In genomic region chr5:77265671-77266065, GRCm38 (mm10) we compare ENCODE assay signal across 8 mouse cellular contexts. TPM values are rescaled to one million over a fixed set of nuclear protein-coding genes. Genes with fewer than 3 reads are reported as not detected.
DNase-seq lines count a peak whose midpoint lies in the region; ATAC-seq and TF ChIP-seq lines count a peak whose summit lies in the region.

No protein-coding gene starts in this region.

- intact Hi-C loops in gastrocnemius, adult 2 months (cut with DNase I): loop anchor here (5.0 kb wide), 1 partner anchor 42 kb away; no protein-coding TSS in a partner anchor
- intact Hi-C loops in left cerebral cortex, postnatal 25 days (cut with DNase I): no loop called here

- peak overlapping the region; percentile 90 for H3K27ac ChIP-seq in gastrocnemius, adult 2 months
- peak overlapping the region; percentile 84 for H3K27ac ChIP-seq in hindbrain, embryonic 15.5 days (replicated peaks)

- H3K9ac ChIP-seq in hindbrain, embryonic 15.5 days: peak overlapping the region; percentile 74

- peak overlapping the region; percentile 71 for H3K4me2 ChIP-seq in hindbrain, embryonic 15.5 days

- DNase-seq in ZHBTc4 (ENCODE audit: low read depth, low spot score): peak; percentile 84
- DNase-seq in cerebellum, postnatal 4 days (ENCODE audit: low spot score in 2 of 2): peak; percentile 37 to 42
- DNase-seq in gastrocnemius, adult 2 months: peak; percentile 84
- DNase-seq in left cerebral cortex, postnatal 25 days (ENCODE audit: low spot score in 2 of 2): peak; percentile 14 to 42
- DNase-seq in right cerebral cortex, postnatal 14 days: peak; percentile 58
- DNase-seq in urinary bladder, postnatal 36 days (ENCODE audit: low spot score in 2 of 2): peak; percentile 45 to 75

- TF ChIP-seq CTCF in gastrocnemius, adult 2 months (IDR thresholded peaks at IDR 0.05): no peak

- H3K27me3 ChIP-seq in hindbrain, embryonic 15.5 days: no peaks in the 10 kb centered on the region
- no peaks in the 10 kb centered on the region for H3K27me3 ChIP-seq in megakaryocyte, embryonic 14.5 days (replicated peaks)

- peaks cover 16% of the 10 kb centered on the region for H3K4me1 ChIP-seq in hindbrain, embryonic 15.5 days (replicated peaks)
- peaks cover 31% of the 10 kb centered on the region for H3K4me1 ChIP-seq in megakaryocyte, embryonic 14.5 days

- 0% methylated on average over 27 of the region's 53 CpGs for WGBS in hindbrain, embryonic 15.5 days

- H3K36me3 ChIP-seq in hindbrain, embryonic 15.5 days: no peaks in the 10 kb centered on the region
- peaks cover 28% of the 10 kb centered on the region for H3K36me3 ChIP-seq in megakaryocyte, embryonic 14.5 days (replicated peaks; ENCODE audit: low read length)

- peak overlapping the region; percentile 96 for H3K4me3 ChIP-seq in gastrocnemius, adult 2 months
- peak overlapping the region; percentile 89 for H3K4me3 ChIP-seq in hindbrain, embryonic 15.5 days
- peak overlapping the region; percentile 96 for H3K4me3 ChIP-seq in megakaryocyte, embryonic 14.5 days (replicated peaks)

- ATAC-seq in hindbrain, embryonic 15.5 days (ENCODE audit: low FRiP score, low read depth): peak; percentile 85

- H3K9me3 ChIP-seq in hindbrain, embryonic 15.5 days: no peaks in the 10 kb centered on the region
- no peaks in the 10 kb centered on the region for H3K9me3 ChIP-seq in megakaryocyte, embryonic 14.5 days

RNA-seq across cellular contexts. Expression of gene Rest, which starts 0.4 kb away (rescaled TPM):
- total RNA-seq in gastrocnemius, adult 2 months (2021): 1 to 10 TPM; 7.8 to 9.2 TPM
- polyA plus RNA-seq in hindbrain, embryonic 15.5 days (2015; fragmentation: Nextera tagmentation; extraction: Ambion mirVana): 6.8 and 7.1 TPM in 2 replicates
- 1 to 10 TPM; 3.6 to 3.9 TPM for total RNA-seq in left cerebral cortex, postnatal 25 days (2021)
- 3.7 and 6.7 TPM in 2 replicates for polyA plus RNA-seq in megakaryocyte, embryonic 14.5 days (2012; ENCODE audit: insufficient read depth, low replicate concordance)

RNA-seq across cellular contexts. Expression of gene Noa1, which starts 44.2 kb away (rescaled TPM):
- total RNA-seq in gastrocnemius, adult 2 months (2021): 10 to 100 TPM; 12.8 to 20.4 TPM
- polyA plus RNA-seq in hindbrain, embryonic 15.5 days (2015; fragmentation: Nextera tagmentation; extraction: Ambion mirVana): 35.0 and 35.6 TPM in 2 replicates
- total RNA-seq in left cerebral cortex, postnatal 25 days (2021): 10 to 100 TPM; 25.7 to 27.7 TPM
- 14.4 and 14.9 TPM in 2 replicates for polyA plus RNA-seq in megakaryocyte, embryonic 14.5 days (2012; ENCODE audit: insufficient read depth, low replicate concordance)

RNA-seq across cellular contexts. Expression of gene Polr2b, which starts 44.3 kb away (rescaled TPM):
- 10 to 100 TPM; 26.3 to 30.2 TPM for total RNA-seq in gastrocnemius, adult 2 months (2021)
- 56.8 and 57.9 TPM in 2 replicates for polyA plus RNA-seq in hindbrain, embryonic 15.5 days (2015; fragmentation: Nextera tagmentation; extraction: Ambion mirVana)
- total RNA-seq in left cerebral cortex, postnatal 25 days (2021): 10 to 100 TPM; 43.3 to 44.9 TPM
- polyA plus RNA-seq in megakaryocyte, embryonic 14.5 days (2012; ENCODE audit: insufficient read depth, low replicate concordance): 0.39 and 1.0 TPM in 2 replicates

RNA-seq across cellular contexts. Expression of gene Spink2, which starts 54.4 kb away (rescaled TPM):
- total RNA-seq in gastrocnemius, adult 2 months (2021): not detected
- polyA plus RNA-seq in hindbrain, embryonic 15.5 days (2015; fragmentation: Nextera tagmentation; extraction: Ambion mirVana): 0.90 and 1.3 TPM in 2 replicates
- not detected for total RNA-seq in left cerebral cortex, postnatal 25 days (2021)
- not detected in 2 replicates for polyA plus RNA-seq in megakaryocyte, embryonic 14.5 days (2012; ENCODE audit: insufficient read depth, low replicate concordance)

Comparison
In these comparisons a context has a peak if more than half of its experiments do, and no peak if none do; other contexts are left out.
1. Peak in every context shown above with its lines: DNase-seq, ATAC-seq, H3K4me3 ChIP-seq and H3K27ac ChIP-seq.
2. DNase-seq: peak in every context shown above with its lines; median percentile 84 in ZHBTc4; 84 in gastrocnemius, adult 2 months; 60 in urinary bladder, postnatal 36 days; 58 in right cerebral cortex, postnatal 14 days; 40 in cerebellum, postnatal 4 days; 28 in left cerebral cortex, postnatal 25 days.